Mouse (Mus musculus) testis, adult 2 months (tissue): Measurements from ENCODE around the gene Pmepa1. TPM values are rescaled to one million over a fixed set of nuclear protein-coding genes. Genes with fewer than 3 reads are reported as not detected.

Experiments
- H3K27ac ChIP-seq: fragments of 200-500 bp; 2 replicates; pipeline ENCODE4 v1.5.1; 2012; ENCODE audit warnings: low read depth, low read length; ENCODE audit not compliant: control insufficient read depth, insufficient read depth
- H3K27me3 ChIP-seq: fragments of 200-500 bp; 2 replicates; pipeline ENCODE4 v1.6.1; 2012; ENCODE audit warnings: mild to moderate bottlenecking, low read length, moderate library complexity; ENCODE audit not compliant: control insufficient read depth, insufficient read depth
- H3K36me3 ChIP-seq: fragments of 200-500 bp; 2 replicates; pipeline ENCODE4 v1.6.1; 2012; ENCODE audit warnings: mild to moderate bottlenecking, low read length; ENCODE audit not compliant: control insufficient read depth, insufficient read depth
- H3K4me1 ChIP-seq: fragments of 200-500 bp; 2 replicates; pipeline ENCODE4 v1.6.1; 2012; ENCODE audit warnings: low read length; ENCODE audit not compliant: control insufficient read depth, insufficient read depth
- H3K4me3 ChIP-seq: fragments of 200-500 bp; 2 replicates; pipeline ENCODE4 v1.5.1; 2012; ENCODE audit warnings: low read depth, mild to moderate bottlenecking, low read length, moderate library complexity, mixed read lengths; ENCODE audit not compliant: control insufficient read depth
- CTCF ChIP-seq: fragments of 200-500 bp; IDR thresholded peaks from 2 replicates; pipeline ENCODE4 v1.5.1; 2012; ENCODE audit warnings: low read depth, mild to moderate bottlenecking, inconsistent platforms, low read length, moderate library complexity; ENCODE audit not compliant: control insufficient read depth, insufficient read depth, insufficient replicate concordance
- POLR2A ChIP-seq: fragments of 200-500 bp; IDR thresholded peaks from 2 replicates; pipeline ENCODE4 v1.6.1; 2012; ENCODE audit warnings: low read depth, mild to moderate bottlenecking, inconsistent platforms, low read length, moderate library complexity; ENCODE audit not compliant: control insufficient read depth
- polyA plus RNA-seq: library from polyadenylated mRNA; depleted of rRNA; stranded (reverse); fragments of >200 nt; gene quantifications from 2 replicates; pipeline ENCODE4 v1.2.3, GENCODE M21; 2012

Pmepa1 gene
- polyA plus RNA-seq, 1 experiment, result 2.6 TPM

GRCm38 (mm10) chr2:173244108-173244507, 32.2 kb downstream of the Pmepa1 start:
- Histone ChIP-seq H3K4me1 (no peaks in the 10 kb centered on the region; the same call in 1 of the 2 replicates), H3K4me3 (no peak overlapping the region), H3K27ac (no peak overlapping the region), H3K36me3 (no peaks in the 10 kb centered on the region), H3K27me3 (no peaks in the 10 kb centered on the region)
- TF ChIP-seq POLR2A, result no peak

DNA sequence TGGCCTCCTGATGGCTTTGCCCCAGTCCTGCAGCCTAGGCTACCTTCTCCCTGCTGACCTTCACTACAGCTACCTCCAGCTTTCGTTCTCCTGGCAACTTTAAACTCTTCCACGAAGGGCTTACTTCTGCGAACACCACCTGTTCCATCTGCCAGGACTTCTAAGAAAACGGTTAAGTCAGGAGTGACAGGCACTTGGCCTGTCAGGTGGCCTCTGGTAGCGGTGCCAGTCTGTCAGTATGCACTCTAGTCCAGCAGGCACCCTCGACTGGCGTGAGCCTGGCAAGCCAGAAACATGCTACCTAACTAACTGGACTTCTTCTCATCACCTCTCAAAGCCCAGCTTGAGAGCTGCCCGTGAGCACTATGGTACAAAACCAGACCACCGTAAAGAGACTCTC, 32.7 kb downstream of the Pmepa1 start:
- TF ChIP-seq CTCF, result no peak
- no peak for TF ChIP-seq POLR2A
- H3K4me3 ChIP-seq, result no peak overlapping the region
- no peaks in the 10 kb centered on the region; the same call in 1 of the 2 replicates for H3K4me1 ChIP-seq
- H3K36me3 ChIP-seq, result no peaks in the 10 kb centered on the region
- H3K27ac ChIP-seq, result no peak overlapping the region
- H3K27me3 ChIP-seq, result no peaks in the 10 kb centered on the region

GRCm38 (mm10) chr2:173242874-173243273, 33.5 kb downstream of the Pmepa1 start:
- no peaks in the 10 kb centered on the region for H3K27me3 ChIP-seq
- H3K4me1 ChIP-seq, result no peaks in the 10 kb centered on the region; the same call in 1 of the 2 replicates
- no peak overlapping the region for H3K27ac ChIP-seq
- no peaks in the 10 kb centered on the region for H3K36me3 ChIP-seq
- no peak overlapping the region for H3K4me3 ChIP-seq
- no peak for TF ChIP-seq POLR2A
- no peak for TF ChIP-seq CTCF

- Histone ChIP-seq H3K27me3 (no peaks in the 10 kb centered on the region), H3K27ac (no peak overlapping the region), H3K4me1 (no peaks in the 10 kb centered on the region; the same call in 1 of the 2 replicates)
Observed at GRCm38 (mm10) chr2:173240738-173241137, 35.6 kb downstream of the Pmepa1 start.

DNA sequence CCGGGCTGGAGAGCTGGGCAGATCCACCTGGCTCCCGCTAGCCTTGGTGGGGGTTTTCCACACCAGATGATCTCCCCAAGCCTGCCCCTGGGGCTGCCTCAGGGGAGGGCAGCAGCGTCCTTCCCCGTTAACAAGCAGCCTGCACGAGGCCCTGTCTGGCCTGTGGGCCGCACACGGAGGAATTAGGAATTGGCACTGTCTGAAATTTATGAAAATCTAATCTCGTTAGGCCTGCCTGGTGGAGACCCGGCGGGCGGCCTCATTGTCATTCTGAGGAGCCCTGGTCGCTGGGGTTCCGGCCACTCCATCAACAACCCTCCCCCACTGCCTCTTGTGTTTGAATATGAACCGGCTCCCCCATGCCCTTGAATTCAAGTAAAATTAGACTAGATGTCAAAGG, 37.8 kb downstream of the Pmepa1 start:
- Histone ChIP-seq H3K27me3 (no peaks in the 10 kb centered on the region), H3K36me3 (no peaks in the 10 kb centered on the region)

More at GRCm38 (mm10) chr2:173240738-173241137, 35.6 kb downstream of the Pmepa1 start:
- no peak overlapping the region for H3K4me3 ChIP-seq
- no peak for TF ChIP-seq CTCF
- TF ChIP-seq POLR2A, result no peak
- no peaks in the 10 kb centered on the region for H3K36me3 ChIP-seq

DNA sequence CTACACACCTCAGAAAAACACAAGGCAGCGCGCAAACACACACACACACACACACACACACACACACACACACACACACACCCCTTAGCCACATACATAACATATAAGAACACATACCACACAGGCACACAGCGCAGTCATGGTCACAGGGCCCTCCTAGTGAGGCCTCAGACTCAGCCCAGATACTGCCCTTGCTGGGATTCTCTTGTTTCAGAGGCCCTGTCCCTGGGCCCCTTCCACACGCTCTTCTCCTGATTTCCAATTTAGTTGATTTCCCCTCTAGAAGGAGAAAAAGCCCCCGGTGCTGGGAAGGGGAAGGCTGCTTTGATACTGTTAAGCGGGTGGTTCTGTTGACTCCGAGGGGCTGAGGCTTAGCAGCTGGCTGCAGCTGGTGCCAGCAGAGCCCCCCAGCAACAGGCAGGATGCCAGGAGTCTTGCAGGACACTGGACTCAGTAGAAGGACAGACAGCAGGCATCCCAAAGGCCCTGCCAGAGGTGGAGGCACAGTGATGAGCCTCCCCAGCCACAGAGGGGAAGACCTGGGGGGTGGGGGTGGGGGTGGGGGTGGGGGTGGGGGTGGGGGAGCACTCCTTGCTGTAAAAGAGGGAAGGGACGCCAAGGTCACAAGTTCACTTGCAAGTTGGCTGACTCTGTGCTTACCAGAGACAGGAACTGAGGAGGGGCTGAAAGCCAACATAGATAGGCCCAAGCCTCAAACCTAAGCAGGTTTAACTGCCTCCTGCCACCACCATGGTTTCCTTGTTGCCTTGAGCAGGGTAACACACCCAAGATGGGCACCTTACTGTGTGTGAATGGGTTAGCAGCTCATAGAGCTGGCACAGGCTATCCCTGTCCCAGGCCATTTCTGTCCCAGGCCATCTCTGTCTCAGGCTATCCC, 40.6 kb downstream of the Pmepa1 start:
- Histone ChIP-seq H3K27me3 (no peaks in the 10 kb centered on the region), H3K27ac (no peak overlapping the region), H3K4me1 (peaks cover 2% of the 10 kb centered on the region; the same call in 1 of the 2 replicates)

More for the DNA sequence above, 37.8 kb downstream of the Pmepa1 start:
- Histone ChIP-seq H3K4me1 (peaks cover 2% of the 10 kb centered on the region; the same call in 1 of the 2 replicates), H3K4me3 (no peak overlapping the region), H3K27ac (no peak overlapping the region)
- TF ChIP-seq CTCF, result no peak
- TF ChIP-seq POLR2A, result no peak

DNA sequence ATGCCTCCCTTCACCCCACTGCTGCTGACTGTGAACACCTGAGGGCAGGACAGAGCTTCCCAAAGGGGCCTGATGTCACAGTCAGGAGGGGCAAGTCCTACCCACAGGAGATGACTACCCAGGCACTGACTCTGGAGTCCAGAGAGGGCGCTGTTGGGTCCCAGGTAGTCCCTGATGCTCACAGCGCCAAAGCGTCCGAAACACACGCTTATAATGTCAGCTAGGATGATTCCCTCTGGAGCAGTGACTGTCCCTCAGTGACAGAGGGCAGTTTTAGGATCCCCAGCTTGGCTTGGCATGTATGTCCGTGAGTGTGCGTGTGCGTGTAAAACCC, 43.6 kb downstream of the Pmepa1 start:
- TF ChIP-seq CTCF, result 0 out of 2 replicates have a peak, but pooled peaks have one; percentile 9
- TF ChIP-seq POLR2A, result no peak
- H3K36me3 ChIP-seq, result no peaks in the 10 kb centered on the region
- no peaks in the 10 kb centered on the region for H3K27me3 ChIP-seq
- H3K4me3 ChIP-seq, result no peak overlapping the region
- H3K4me1 ChIP-seq, result peaks cover 2% of the 10 kb centered on the region; the same call in 1 of the 2 replicates
- H3K27ac ChIP-seq, result no peak overlapping the region

More for the DNA sequence above, 40.6 kb downstream of the Pmepa1 start:
- no peaks in the 10 kb centered on the region for H3K36me3 ChIP-seq
- TF ChIP-seq CTCF, result no peak
- no peak for TF ChIP-seq POLR2A
- H3K4me3 ChIP-seq, result no peak overlapping the region
